Mouse (Mus musculus) G1E (cell line): ENCODE data around the gene Tm6sf2. TPM values are rescaled to one million over a fixed set of nuclear protein-coding genes. Genes with fewer than 3 reads are reported as not detected.

ENCODE experiments used
- ATAC-seq: 2 replicates; pipeline ENCODE4 v1.8.0; 2016; ENCODE audit warnings: mild to moderate bottlenecking; ENCODE audit not compliant: insufficient number of reproducible peaks, poor library complexity, low FRiP score, severe bottlenecking; ENCODE audit errors: extremely low read depth
- DNase-seq: peaks from one replicate; pipeline ENCODE4 v3.0.0; 2012; ENCODE audit warnings: low spot score
- H3K27me3 ChIP-seq: 2 replicates; pipeline ENCODE4 v1.6.1; 2012; ENCODE audit warnings: mild to moderate bottlenecking, low read length, inconsistent platforms; ENCODE audit not compliant: insufficient read depth
- H3K36me3 ChIP-seq: replicated peaks from 2 replicates; pipeline ENCODE3; 2012; ENCODE audit warnings: mild to moderate bottlenecking, inconsistent platforms
- H3K4me1 ChIP-seq: 2 replicates; pipeline ENCODE4 v1.6.1; 2012; ENCODE audit warnings: low read depth, low read length, inconsistent platforms, mixed read lengths; ENCODE audit not compliant: insufficient read depth
- H3K4me3 ChIP-seq: 2 replicates; pipeline ENCODE4 v1.5.1; 2012; ENCODE audit warnings: low read depth, mild to moderate bottlenecking, inconsistent platforms, low read length, moderate library complexity, mixed read lengths
- H3K9me3 ChIP-seq: replicated peaks from 2 replicates; pipeline ENCODE4 v1.6.1; 2012; ENCODE audit warnings: inconsistent platforms
- CTCF ChIP-seq: IDR thresholded peaks from 2 replicates; pipeline ENCODE4 v1.5.1; 2012; ENCODE audit warnings: low read depth, low read length, inconsistent platforms, mixed read lengths
- GATA1 ChIP-seq: IDR thresholded peaks from 2 replicates; pipeline ENCODE4 v1.6.1; 2012; ENCODE audit warnings: borderline replicate concordance, low read length, inconsistent platforms, mixed read lengths
- GATA2 ChIP-seq: IDR thresholded peaks from 2 replicates; pipeline ENCODE4 v1.6.1; 2012; ENCODE audit warnings: low read depth, low read length, inconsistent platforms, borderline replicate concordance
- POLR2AphosphoS5 ChIP-seq: IDR thresholded peaks from 2 replicates; pipeline ENCODE4 v1.6.1; 2012; ENCODE audit warnings: low read depth, low read length, inconsistent platforms; ENCODE audit not compliant: insufficient replicate concordance
- TAL1 ChIP-seq: conservative IDR thresholded peaks from 2 replicates; pipeline ENCODE4 v1.6.1; 2012; ENCODE audit warnings: low read depth, low read length, inconsistent platforms, mixed read lengths
- polyA plus RNA-seq: library from polyadenylated mRNA; stranded (reverse); fragments of >175 nt; gene quantifications from 2 replicates; pipeline ENCODE4 v1.2.3, GENCODE M21; 2012
- total RNA-seq, 2 experiments: library from RNA; stranded (forward) in 1 of 2; stranded (reverse) in 1 of 2; fragments of 200-1000 nt in 1 of 2; fragments of >200 nt in 1 of 2; fragmentation: Nextera tagmentation in 1 of 2; gene quantifications; 2 replicates each; pipeline ENCODE4 v1.2.3; 2014 to 2017

Tm6sf2 gene
- total and polyA plus RNA-seq, 3 experiments, result 0.23 to 0.38 TPM; not detected in 1

DNA sequence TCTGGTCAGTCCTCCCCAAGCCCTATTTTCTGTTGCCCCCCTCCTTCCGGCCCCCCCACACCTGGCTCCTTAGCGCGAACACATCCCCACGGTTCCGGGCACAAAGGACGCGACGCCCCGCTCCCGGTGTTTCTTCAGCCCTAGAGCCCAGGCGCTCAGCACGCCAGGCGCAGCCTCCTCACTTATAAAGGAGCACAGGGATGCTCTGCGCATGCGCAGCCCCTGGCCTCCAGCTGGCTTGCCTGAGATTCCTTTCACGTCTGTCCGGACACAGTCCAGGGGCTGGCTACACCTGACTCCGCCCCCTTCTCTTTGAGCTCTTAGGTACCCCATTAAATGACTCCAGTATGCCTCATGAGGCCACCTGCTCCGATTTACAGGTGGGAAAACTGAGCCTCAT is 47.9 kb downstream of the Tm6sf2 start, which contains the start of gene Ncan:
TSS of gene Ncan (minus strand) at position 207 of the 400 bp plus-strand sequence.
- Histone ChIP-seq H3K4me1 (peaks cover 2% of the 10 kb centered on the region; the same call in 1 of the 2 replicates), H3K4me3 (no peak within 1 kb of the TSS), H3K36me3 (no peaks in the 10 kb centered on the region), H3K27me3 (peaks cover 46% of the 10 kb centered on the region), H3K9me3 (no peaks in the 10 kb centered on the region)
- TF ChIP-seq GATA1 (no peak), TAL1 (no peak), POLR2AphosphoS5 (no peak), CTCF (no peak), GATA2 (no peak)
- no peak for ATAC-seq
- DNase-seq, result no peak

DNA sequence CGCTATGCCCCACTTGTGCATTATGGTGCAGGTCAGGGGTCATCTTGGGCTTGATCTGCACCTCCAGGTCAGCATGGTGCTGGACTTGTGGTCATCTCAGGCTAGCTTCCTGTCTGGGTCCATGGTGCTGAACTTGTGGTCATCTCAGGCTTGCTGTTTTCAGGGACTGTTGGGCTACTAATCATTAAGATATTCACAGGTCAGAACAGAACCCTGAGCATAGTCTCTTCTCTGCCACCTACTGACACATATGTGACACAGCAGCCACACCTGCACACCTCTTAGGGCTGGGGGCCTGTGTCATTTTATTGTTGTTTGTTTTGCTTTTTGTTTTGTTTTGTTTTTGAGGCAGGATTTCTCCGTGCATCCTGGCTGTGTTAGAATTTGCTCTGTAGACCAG is 50.1 kb downstream of the Tm6sf2 start:
- peaks cover 37% of the 10 kb centered on the region for H3K27me3 ChIP-seq
- H3K4me3 ChIP-seq, result no peak overlapping the region
- no peak for ATAC-seq
- H3K9me3 ChIP-seq, result no peaks in the 10 kb centered on the region
- H3K4me1 ChIP-seq, result peaks cover 2% of the 10 kb centered on the region; the same call in 1 of the 2 replicates
- H3K36me3 ChIP-seq, result no peaks in the 10 kb centered on the region
- TF ChIP-seq CTCF (no peak), GATA2 (no peak), POLR2AphosphoS5 (no peak), TAL1 (no peak), GATA1 (no peak)
- DNase-seq, result no peak

DNA sequence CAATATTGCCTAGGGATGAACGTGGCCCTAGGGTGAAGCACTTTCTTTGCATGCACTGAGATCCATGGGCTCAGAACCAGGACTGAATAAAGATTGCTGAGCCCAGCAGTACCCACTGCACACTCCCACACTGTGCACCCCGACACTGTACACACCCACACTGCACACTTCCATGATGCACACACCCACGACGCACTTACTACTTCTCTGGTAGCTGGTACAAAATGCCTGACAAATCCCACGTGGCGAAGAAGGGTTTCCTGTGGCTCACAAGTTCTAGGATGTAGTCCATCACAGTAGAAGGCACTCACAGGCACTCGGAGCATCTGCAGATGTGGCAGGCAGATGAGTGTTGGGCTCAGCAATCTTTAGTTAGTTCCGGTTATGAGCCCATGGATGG is 52.3 kb downstream of the Tm6sf2 start:
- Histone ChIP-seq H3K9me3 (no peaks in the 10 kb centered on the region), H3K36me3 (no peaks in the 10 kb centered on the region), H3K4me3 (no peak overlapping the region), H3K4me1 (peaks cover 4% of the 10 kb centered on the region), H3K27me3 (peaks cover 30% of the 10 kb centered on the region)
- TF ChIP-seq GATA2, result no peak
- TF ChIP-seq CTCF, result no peak
- no peak for TF ChIP-seq GATA1
- no peak for TF ChIP-seq TAL1
- TF ChIP-seq POLR2AphosphoS5, result no peak
- ATAC-seq (no peak), DNase-seq (no peak)

DNA sequence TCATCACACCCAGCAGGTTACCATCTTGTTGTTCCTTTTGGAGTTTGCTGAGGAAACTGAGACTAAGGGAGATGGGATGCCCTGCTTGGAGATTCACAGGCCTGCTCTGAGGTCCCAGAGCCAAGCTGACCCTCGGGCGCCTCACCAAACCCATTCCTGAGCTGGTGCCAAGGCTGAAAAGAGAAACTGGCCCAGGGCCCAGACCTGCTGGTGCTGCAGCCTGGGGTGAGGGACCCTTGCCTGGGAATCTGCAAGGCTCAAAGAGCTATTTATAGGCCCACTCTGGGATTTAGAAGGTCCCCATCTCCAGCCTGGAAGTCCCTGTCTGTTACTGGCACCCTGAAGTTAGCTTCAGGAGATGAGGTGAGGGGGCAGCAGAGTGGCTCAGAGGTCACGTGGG is 55.7 kb downstream of the Tm6sf2 start:
- H3K4me1 ChIP-seq, result peaks cover 27% of the 10 kb centered on the region
- H3K36me3 ChIP-seq, result peaks cover 16% of the 10 kb centered on the region
- TF ChIP-seq POLR2AphosphoS5, result no peak
- no peak for TF ChIP-seq GATA1
- no peak for TF ChIP-seq CTCF
- no peak for TF ChIP-seq GATA2
- no peak for TF ChIP-seq TAL1
- no peaks in the 10 kb centered on the region for H3K9me3 ChIP-seq
- DNase-seq, result no peak
- H3K4me3 ChIP-seq, result no peak overlapping the region
- peaks cover 23% of the 10 kb centered on the region for H3K27me3 ChIP-seq
- ATAC-seq, result no peak

DNA sequence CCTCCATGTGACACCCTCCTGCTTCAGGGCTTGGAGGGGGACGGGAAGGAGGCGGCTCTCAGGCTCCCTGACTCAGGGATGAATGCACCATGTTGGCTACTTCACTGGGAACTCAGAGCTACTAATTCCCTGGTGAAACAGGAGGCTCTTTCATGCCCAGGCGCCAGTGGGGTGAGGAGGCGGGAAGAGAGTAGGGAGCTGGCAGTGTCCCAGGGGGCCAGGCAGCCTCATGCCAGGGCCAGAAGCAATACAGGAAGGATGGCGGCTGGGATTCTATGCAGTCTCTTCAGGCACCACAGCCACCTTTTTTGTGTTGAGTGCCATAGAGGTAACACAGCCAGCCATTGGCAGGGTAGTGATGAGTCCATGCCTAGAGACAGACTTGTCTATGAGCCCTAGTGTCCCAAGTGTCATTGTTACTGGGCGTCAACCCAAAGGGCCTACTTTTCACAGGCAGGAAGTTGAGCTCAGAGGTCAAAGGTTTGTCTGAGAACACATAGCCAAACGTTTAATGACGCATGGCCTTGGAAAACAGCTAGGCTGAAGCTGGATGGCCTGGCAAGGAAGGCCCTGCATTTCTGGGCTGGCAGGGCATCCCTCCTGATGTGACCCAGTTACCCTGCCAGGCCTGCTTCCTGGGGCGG is 56.7 kb downstream of the Tm6sf2 start:
- Histone ChIP-seq H3K9me3 (no peaks in the 10 kb centered on the region), H3K4me3 (no peak overlapping the region), H3K36me3 (peaks cover 26% of the 10 kb centered on the region), H3K27me3 (peaks cover 18% of the 10 kb centered on the region), H3K4me1 (peaks cover 28% of the 10 kb centered on the region)
- ATAC-seq, result no peak
- no peak for DNase-seq
- TF ChIP-seq TAL1 (no peak), CTCF (no peak), GATA1 (no peak), GATA2 (no peak)

Other genes starting within 250 kb of the Tm6sf2 start
Only the 20 nearest of the 22 such genes appear.
- gene Cilp2, start 185.2 kb upstream of the Tm6sf2 start, total RNA-seq (2014; fragmentation: Nextera tagmentation), result not detected in 2 replicates
- under 0.01 TPM in 1 of 2 replicates, not detected in the other for gene Cilp2, start 185.2 kb upstream of the Tm6sf2 start, total RNA-seq (2017)
- 0.01 and 0.03 TPM in 2 replicates for gene Cilp2, start 185.2 kb upstream of the Tm6sf2 start, polyA plus RNA-seq
- gene Tssk6, start 170.7 kb upstream of the Tm6sf2 start, total RNA-seq (2014; fragmentation: Nextera tagmentation), result not detected in 2 replicates
- 0.22 TPM in 1 of 2 replicates, not detected in the other for gene Tssk6, start 170.7 kb upstream of the Tm6sf2 start, total RNA-seq (2017)
- 0.12 and 0.15 TPM in 2 replicates for gene Tssk6, start 170.7 kb upstream of the Tm6sf2 start, polyA plus RNA-seq
- gene Ndufa13, start 170.4 kb upstream of the Tm6sf2 start, total RNA-seq (2014; fragmentation: Nextera tagmentation), result 64.6 and 85.0 TPM in 2 replicates
- 111 and 124 TPM in 2 replicates for gene Ndufa13, start 170.4 kb upstream of the Tm6sf2 start, total RNA-seq (2017)
- gene Ndufa13, start 170.4 kb upstream of the Tm6sf2 start, polyA plus RNA-seq, result 119 and 158 TPM in 2 replicates
- gene Yjefn3, start 170.2 kb upstream of the Tm6sf2 start, total RNA-seq (2014; fragmentation: Nextera tagmentation), result 7.3 TPM in 1 of 2 replicates, not detected in the other
- gene Yjefn3, start 170.2 kb upstream of the Tm6sf2 start, total RNA-seq (2017), result 2.1 TPM in 2 replicates
- gene Yjefn3, start 170.2 kb upstream of the Tm6sf2 start, polyA plus RNA-seq, result 1.8 and 2.3 TPM in 2 replicates
- 99.3 and 101 TPM in 2 replicates for gene Gatad2a, start 76.5 kb upstream of the Tm6sf2 start, total RNA-seq (2014; fragmentation: Nextera tagmentation)
- 44.4 and 52.2 TPM in 2 replicates for gene Gatad2a, start 76.5 kb upstream of the Tm6sf2 start, total RNA-seq (2017)
- 104 and 139 TPM in 2 replicates for gene Gatad2a, start 76.5 kb upstream of the Tm6sf2 start, polyA plus RNA-seq
- gene Mau2, start 30.2 kb upstream of the Tm6sf2 start, total RNA-seq (2014; fragmentation: Nextera tagmentation), result 49.6 and 53.2 TPM in 2 replicates
- 35.4 and 37.8 TPM in 2 replicates for gene Mau2, start 30.2 kb upstream of the Tm6sf2 start, total RNA-seq (2017)
- 29.6 and 34.2 TPM in 2 replicates for gene Mau2, start 30.2 kb upstream of the Tm6sf2 start, polyA plus RNA-seq
- gene Sugp1, start 30.1 kb upstream of the Tm6sf2 start, total RNA-seq (2014; fragmentation: Nextera tagmentation), result 17.9 and 43.3 TPM in 2 replicates
- 33.1 and 36.0 TPM in 2 replicates for gene Sugp1, start 30.1 kb upstream of the Tm6sf2 start, total RNA-seq (2017)
- 44.9 and 52.9 TPM in 2 replicates for gene Sugp1, start 30.1 kb upstream of the Tm6sf2 start, polyA plus RNA-seq
- not detected in 2 replicates for gene Hapln4, start 10.5 kb downstream of the Tm6sf2 start, total RNA-seq (2014; fragmentation: Nextera tagmentation)
- gene Hapln4, start 10.5 kb downstream of the Tm6sf2 start, total RNA-seq (2017), result 0.05 TPM in 1 of 2 replicates, not detected in the other
- gene Hapln4, start 10.5 kb downstream of the Tm6sf2 start, polyA plus RNA-seq, result not detected in 2 replicates
- gene Ncan, start 47.9 kb downstream of the Tm6sf2 start, total RNA-seq (2014; fragmentation: Nextera tagmentation), result not detected in 2 replicates
- gene Ncan, start 47.9 kb downstream of the Tm6sf2 start, total RNA-seq (2017), result 0.05 TPM in 1 of 2 replicates, not detected in the other
- not detected in 2 replicates for gene Ncan, start 47.9 kb downstream of the Tm6sf2 start, polyA plus RNA-seq
- gene Nr2c2ap, start 58.4 kb downstream of the Tm6sf2 start, total RNA-seq (2014; fragmentation: Nextera tagmentation), result 10.6 and 12.0 TPM in 2 replicates
- 6.7 and 8.5 TPM in 2 replicates for gene Nr2c2ap, start 58.4 kb downstream of the Tm6sf2 start, total RNA-seq (2017)
- 12.0 and 19.4 TPM in 2 replicates for gene Nr2c2ap, start 58.4 kb downstream of the Tm6sf2 start, polyA plus RNA-seq
- gene Rfxank, start 66.2 kb downstream of the Tm6sf2 start, total RNA-seq (2014; fragmentation: Nextera tagmentation), result 11.9 and 12.6 TPM in 2 replicates
- 7.2 and 13.2 TPM in 2 replicates for gene Rfxank, start 66.2 kb downstream of the Tm6sf2 start, total RNA-seq (2017)
- gene Rfxank, start 66.2 kb downstream of the Tm6sf2 start, polyA plus RNA-seq, result 4.9 and 6.0 TPM in 2 replicates
- gene Borcs8, start 66.6 kb downstream of the Tm6sf2 start, total RNA-seq (2014; fragmentation: Nextera tagmentation), result 65.0 and 73.8 TPM in 2 replicates
- 82.4 and 114 TPM in 2 replicates for gene Borcs8, start 66.6 kb downstream of the Tm6sf2 start, total RNA-seq (2017)
- 24.7 and 42.9 TPM in 2 replicates for gene Borcs8, start 66.6 kb downstream of the Tm6sf2 start, polyA plus RNA-seq
- 2.1 and 4.4 TPM in 2 replicates for gene Mef2b, start 66.8 kb downstream of the Tm6sf2 start, total RNA-seq (2014; fragmentation: Nextera tagmentation)
- gene Mef2b, start 66.8 kb downstream of the Tm6sf2 start, total RNA-seq (2017), result 0.17 and 0.55 TPM in 2 replicates
- 2.3 and 3.1 TPM in 2 replicates for gene Mef2b, start 66.8 kb downstream of the Tm6sf2 start, polyA plus RNA-seq
- gene Tmem161a, start 99.4 kb downstream of the Tm6sf2 start, total RNA-seq (2014; fragmentation: Nextera tagmentation), result 15.3 and 22.0 TPM in 2 replicates
- 15.8 and 22.0 TPM in 2 replicates for gene Tmem161a, start 99.4 kb downstream of the Tm6sf2 start, total RNA-seq (2017)
- 119 and 145 TPM in 2 replicates for gene Tmem161a, start 99.4 kb downstream of the Tm6sf2 start, polyA plus RNA-seq
- gene Slc25a42, start 139.4 kb downstream of the Tm6sf2 start, total RNA-seq (2014; fragmentation: Nextera tagmentation), result 18.8 and 19.3 TPM in 2 replicates
- 5.1 and 5.3 TPM in 2 replicates for gene Slc25a42, start 139.4 kb downstream of the Tm6sf2 start, total RNA-seq (2017)
- gene Slc25a42, start 139.4 kb downstream of the Tm6sf2 start, polyA plus RNA-seq, result 9.7 and 12.1 TPM in 2 replicates
- 16.5 and 32.5 TPM in 2 replicates for gene Sugp2, start 161.3 kb downstream of the Tm6sf2 start, total RNA-seq (2014; fragmentation: Nextera tagmentation)
- 22.7 and 27.8 TPM in 2 replicates for gene Sugp2, start 161.3 kb downstream of the Tm6sf2 start, total RNA-seq (2017)
- gene Sugp2, start 161.3 kb downstream of the Tm6sf2 start, polyA plus RNA-seq, result 26.5 and 30.9 TPM in 2 replicates
- 7.7 and 9.3 TPM in 2 replicates for gene Armc6, start 161.5 kb downstream of the Tm6sf2 start, total RNA-seq (2014; fragmentation: Nextera tagmentation)
- gene Armc6, start 161.5 kb downstream of the Tm6sf2 start, total RNA-seq (2017), result 12.5 and 13.9 TPM in 2 replicates
- gene Armc6, start 161.5 kb downstream of the Tm6sf2 start, polyA plus RNA-seq, result 13.7 and 15.2 TPM in 2 replicates
- 1.6 and 3.8 TPM in 2 replicates for gene Homer3, start 209.9 kb downstream of the Tm6sf2 start, total RNA-seq (2014; fragmentation: Nextera tagmentation)
- gene Homer3, start 209.9 kb downstream of the Tm6sf2 start, total RNA-seq (2017), result 6.0 and 6.7 TPM in 2 replicates
- gene Homer3, start 209.9 kb downstream of the Tm6sf2 start, polyA plus RNA-seq, result 12.0 and 14.8 TPM in 2 replicates
- 41.3 and 43.8 TPM in 2 replicates for gene Ddx49, start 229.6 kb downstream of the Tm6sf2 start, total RNA-seq (2014; fragmentation: Nextera tagmentation)
- 88.3 and 114 TPM in 2 replicates for gene Ddx49, start 229.6 kb downstream of the Tm6sf2 start, total RNA-seq (2017)
- 55.1 and 56.2 TPM in 2 replicates for gene Ddx49, start 229.6 kb downstream of the Tm6sf2 start, polyA plus RNA-seq
- gene Cope, start 229.6 kb downstream of the Tm6sf2 start, total RNA-seq (2014; fragmentation: Nextera tagmentation), result 147 and 152 TPM in 2 replicates
- 78.3 and 96.7 TPM in 2 replicates for gene Cope, start 229.6 kb downstream of the Tm6sf2 start, total RNA-seq (2017)
- 346 and 358 TPM in 2 replicates for gene Cope, start 229.6 kb downstream of the Tm6sf2 start, polyA plus RNA-seq